Mouse (Mus musculus) liver, embryonic 13.5 days (tissue): Measurements from ENCODE around the gene Spon1. TPM values are rescaled to one million over a fixed set of nuclear protein-coding genes. Genes with fewer than 3 reads are reported as not detected.
A peak's percentile ranks its signal among the peaks of the same experiment; 100 is the strongest.

ENCODE experiments used
- ATAC-seq: fragments of 200-750 bp; cut with Nextera tagmentation; 2 replicates; pipeline ENCODE4 v1.8.0; 2017; ENCODE audit warnings: low read depth, mild to moderate bottlenecking, moderate number of reproducible peaks, moderate library complexity
- DNase-seq: peaks from one replicate; pipeline ENCODE4 v3.0.0; 2022
- H3K27ac ChIP-seq: fragments of 300-500 bp; sonication (generic); 2 replicates; pipeline ENCODE4 v1.5.1; 2015; ENCODE audit warnings: moderate library complexity, mild to moderate bottlenecking, inconsistent platforms
- H3K27me3 ChIP-seq: fragments of 300-500 bp; sonication (generic); 2 replicates; pipeline ENCODE4 v1.6.1; 2015; ENCODE audit warnings: mild to moderate bottlenecking, inconsistent platforms
- H3K36me3 ChIP-seq: fragments of 300-500 bp; sonication (generic); 2 replicates; pipeline ENCODE4 v1.6.1; 2015; ENCODE audit warnings: mild to moderate bottlenecking, inconsistent platforms
- H3K4me1 ChIP-seq: fragments of 300-500 bp; sonication (generic); replicated peaks from 2 replicates; pipeline ENCODE4 v1.6.1; 2015; ENCODE audit warnings: inconsistent platforms
- H3K4me2 ChIP-seq: fragments of 300-500 bp; sonication (generic); 2 replicates; pipeline ENCODE4 v1.6.1; 2015; ENCODE audit warnings: inconsistent platforms, mild to moderate bottlenecking, moderate library complexity
- H3K4me3 ChIP-seq: fragments of 300-500 bp; sonication (generic); replicated peaks from 2 replicates; pipeline ENCODE4 v1.5.1; 2015; ENCODE audit warnings: mild to moderate bottlenecking, inconsistent platforms
- H3K9ac ChIP-seq: fragments of 300-500 bp; sonication (generic); 2 replicates; pipeline ENCODE4 v1.6.1; 2015; ENCODE audit warnings: mild to moderate bottlenecking, inconsistent platforms
- H3K9me3 ChIP-seq: fragments of 300-500 bp; sonication (generic); replicated peaks from 2 replicates; pipeline ENCODE4 v1.6.1; 2016; ENCODE audit warnings: inconsistent platforms
- WGBS: fragments of 180-500 bp; shearing (Covaris S2); methylation state at CpG from one replicate; pipeline ENCODE4 v1.1.7; 2015; ENCODE audit not compliant: insufficient replicate concordance; 5-methylcytosine and 5-hydroxymethylcytosine counted together
- polyA plus RNA-seq: library from polyadenylated mRNA; unstranded; fragments of >200 nt; fragmentation: Nextera tagmentation; extraction: Ambion mirVana; gene quantifications from 2 replicates; pipeline ENCODE4 v1.2.1, GENCODE M21; 2015

Spon1 gene
- polyA plus RNA-seq, 1 experiment from 2014 or later = 0.95 TPM

DNA sequence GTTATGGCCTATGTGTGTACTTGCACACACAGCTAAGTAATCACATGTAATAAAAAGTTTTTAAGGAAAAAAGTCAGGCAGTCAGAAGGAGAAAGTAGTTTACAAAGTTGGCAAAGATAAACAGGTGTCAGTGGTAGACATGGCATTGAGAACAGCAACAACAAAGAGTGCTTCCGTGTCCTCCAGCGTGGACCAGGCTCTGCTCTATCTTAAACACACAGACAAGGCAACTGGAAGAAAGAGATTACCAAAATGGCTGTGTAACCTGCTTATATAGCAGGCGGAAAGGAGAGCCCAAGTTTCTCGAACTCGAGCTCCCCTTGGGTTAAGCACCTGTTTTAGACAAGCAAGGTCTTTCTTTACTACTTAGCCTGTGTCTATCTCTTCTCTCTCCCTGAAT, 314.5 kb downstream of the Spon1 start:
- H3K36me3 ChIP-seq = no peaks in the 10 kb centered on the region
- H3K4me2 ChIP-seq = no peak overlapping the region
- ATAC-seq (peak; percentile 76), DNase-seq (peak; percentile 29)
- H3K9me3 ChIP-seq = no peaks in the 10 kb centered on the region
- WGBS = 39% methylated on average over 5 of the region's 5 CpGs
- no peak overlapping the region for H3K9ac ChIP-seq
- H3K27ac ChIP-seq = 0 out of 2 replicates have a peak overlapping the region, but pooled peaks have one; percentile 5
- no peaks in the 10 kb centered on the region for H3K27me3 ChIP-seq
- no peak overlapping the region for H3K4me3 ChIP-seq
- peaks cover 39% of the 10 kb centered on the region for H3K4me1 ChIP-seq

DNA sequence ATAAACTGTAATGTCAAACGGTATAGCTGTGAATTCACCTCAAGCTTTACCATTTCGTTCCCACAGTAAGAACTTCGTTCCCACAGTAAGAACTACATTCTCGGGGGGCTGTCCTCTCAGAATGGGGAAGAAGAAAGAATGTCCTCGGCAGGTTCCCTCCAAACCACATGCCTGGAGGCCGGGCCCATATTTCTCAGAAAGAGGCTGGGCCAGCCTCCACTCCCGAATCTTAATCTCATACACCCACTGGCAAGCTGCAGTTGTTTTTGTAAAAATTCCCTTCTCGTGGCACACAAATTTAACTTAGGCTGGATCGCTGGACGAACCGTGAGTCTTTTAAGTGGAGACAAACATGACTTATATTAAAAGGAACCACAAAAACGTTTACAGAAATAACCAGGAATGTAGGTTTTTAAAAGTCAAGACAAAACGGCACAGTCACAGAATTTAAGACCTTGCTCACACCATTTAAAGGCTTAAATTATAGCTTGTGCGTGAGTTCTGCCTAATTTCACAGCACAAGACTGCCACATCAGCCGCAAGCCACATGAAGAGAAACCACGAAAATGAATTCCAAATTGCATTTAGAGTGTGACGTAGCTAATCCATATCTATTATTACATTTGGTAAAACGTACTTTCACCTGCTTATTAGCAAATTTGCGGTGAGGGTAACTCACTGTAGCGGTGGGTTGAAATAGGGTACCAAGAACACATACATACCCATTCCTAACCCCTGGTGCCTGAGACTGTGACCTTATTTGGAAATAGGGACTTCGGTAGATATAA, 316.0 kb downstream of the Spon1 start:
- no peak for DNase-seq
- Histone ChIP-seq H3K4me2 (no peak overlapping the region), H3K27ac (no peak overlapping the region), H3K9me3 (no peaks in the 10 kb centered on the region), H3K4me3 (no peak overlapping the region), H3K27me3 (no peaks in the 10 kb centered on the region), H3K4me1 (peaks cover 45% of the 10 kb centered on the region), H3K36me3 (no peaks in the 10 kb centered on the region), H3K9ac (no peak overlapping the region)
- ATAC-seq = no peak
- 54% methylated on average over 21 of the region's 21 CpGs for WGBS

DNA sequence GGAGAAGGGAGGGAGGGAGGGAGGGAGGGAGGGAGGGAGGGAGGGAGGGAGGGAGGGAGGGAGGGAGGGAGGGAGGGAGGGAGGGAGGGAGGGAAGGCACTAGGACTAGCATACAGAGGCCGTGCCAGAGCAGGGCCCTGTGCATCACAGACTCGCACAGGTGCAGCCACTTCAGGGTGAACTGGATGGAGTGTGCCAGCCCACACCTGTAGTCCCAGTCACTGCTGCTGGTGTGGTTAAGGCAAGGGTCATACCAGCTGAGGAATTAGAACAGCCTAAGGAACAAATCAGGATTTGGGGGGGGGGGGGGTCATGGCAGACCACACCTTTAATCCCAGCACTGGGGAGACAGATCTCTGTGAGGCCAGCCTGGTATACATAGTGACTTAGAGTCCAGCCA, 317.3 kb downstream of the Spon1 start:
- peaks cover 56% of the 10 kb centered on the region for H3K4me1 ChIP-seq
- no peaks in the 10 kb centered on the region for H3K27me3 ChIP-seq
- ATAC-seq (no peak), DNase-seq (no peak)
- no peak overlapping the region for H3K4me2 ChIP-seq
- H3K27ac ChIP-seq = no peak overlapping the region
- H3K9ac ChIP-seq = no peak overlapping the region
- H3K36me3 ChIP-seq = no peaks in the 10 kb centered on the region
- no peaks in the 10 kb centered on the region for H3K9me3 ChIP-seq
- WGBS = 64% methylated on average over 2 of the region's 2 CpGs
- no peak overlapping the region for H3K4me3 ChIP-seq

DNA sequence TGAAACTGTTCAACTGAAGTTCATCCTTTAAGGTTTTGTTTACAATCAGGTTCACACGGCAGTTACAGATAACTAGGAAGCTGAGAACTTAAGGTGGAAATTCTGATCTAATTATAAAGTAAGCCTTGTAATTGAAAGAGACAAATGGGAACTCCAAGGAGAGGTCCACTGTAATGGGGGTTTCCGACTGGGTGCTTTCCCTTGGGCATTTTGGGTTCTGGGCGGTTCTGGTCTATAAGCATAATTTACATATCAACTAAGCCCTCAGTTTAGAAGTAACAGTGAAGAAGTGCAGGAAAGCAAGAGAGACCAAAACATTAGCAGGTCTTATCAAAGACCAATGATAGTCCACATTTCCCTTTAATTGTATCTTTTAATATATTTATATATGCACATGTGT, 318.0 kb downstream of the Spon1 start:
- no peak overlapping the region for H3K27ac ChIP-seq
- 67% methylated on average over 3 of the region's 3 CpGs for WGBS
- H3K27me3 ChIP-seq = no peaks in the 10 kb centered on the region
- no peak overlapping the region for H3K4me3 ChIP-seq
- no peaks in the 10 kb centered on the region for H3K9me3 ChIP-seq
- H3K4me2 ChIP-seq = no peak overlapping the region
- no peak overlapping the region for H3K9ac ChIP-seq
- no peaks in the 10 kb centered on the region for H3K36me3 ChIP-seq
- DNase-seq = no peak
- no peak for ATAC-seq
- H3K4me1 ChIP-seq = peaks cover 61% of the 10 kb centered on the region

DNA sequence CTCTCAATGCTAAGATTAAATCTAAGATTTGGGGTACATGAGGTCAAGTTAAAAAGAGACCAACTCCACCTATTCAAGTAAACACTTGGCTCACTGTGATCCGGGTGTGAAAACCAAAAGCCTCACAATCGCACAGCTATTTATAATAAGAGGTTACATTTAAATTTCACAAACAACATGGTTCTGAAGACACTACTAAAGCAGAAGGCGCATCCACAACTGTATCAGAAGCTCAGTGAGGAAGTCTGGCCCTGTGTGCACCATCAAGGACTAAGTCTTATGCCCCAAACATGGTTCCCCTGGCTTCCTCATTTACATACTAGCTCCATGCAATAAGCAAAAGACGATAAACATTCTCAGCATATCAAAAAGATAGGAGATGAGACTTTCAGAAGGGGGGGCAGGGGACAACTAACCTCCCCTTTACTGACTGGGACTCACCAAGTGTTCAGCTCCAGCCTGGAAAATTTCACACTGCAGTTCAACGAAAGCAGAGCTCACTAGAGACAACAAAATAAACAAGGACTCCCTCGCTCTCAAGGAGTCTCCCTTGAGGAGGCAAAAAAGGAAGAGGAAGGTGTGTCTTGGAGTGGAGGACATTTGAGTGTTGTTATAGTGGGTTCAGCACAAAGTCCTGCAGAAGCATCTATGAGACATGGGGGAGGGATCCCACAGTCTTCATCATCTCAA, 320.4 kb downstream of the Spon1 start:
- Histone ChIP-seq H3K4me2 (no peak overlapping the region), H3K27me3 (no peaks in the 10 kb centered on the region), H3K9ac (no peak overlapping the region), H3K4me1 (peaks cover 43% of the 10 kb centered on the region), H3K4me3 (no peak overlapping the region), H3K36me3 (no peaks in the 10 kb centered on the region), H3K27ac (no peak overlapping the region), H3K9me3 (no peaks in the 10 kb centered on the region)
- 59% methylated on average over 6 of the region's 6 CpGs for WGBS
- no peak for DNase-seq
- no peak for ATAC-seq

DNA sequence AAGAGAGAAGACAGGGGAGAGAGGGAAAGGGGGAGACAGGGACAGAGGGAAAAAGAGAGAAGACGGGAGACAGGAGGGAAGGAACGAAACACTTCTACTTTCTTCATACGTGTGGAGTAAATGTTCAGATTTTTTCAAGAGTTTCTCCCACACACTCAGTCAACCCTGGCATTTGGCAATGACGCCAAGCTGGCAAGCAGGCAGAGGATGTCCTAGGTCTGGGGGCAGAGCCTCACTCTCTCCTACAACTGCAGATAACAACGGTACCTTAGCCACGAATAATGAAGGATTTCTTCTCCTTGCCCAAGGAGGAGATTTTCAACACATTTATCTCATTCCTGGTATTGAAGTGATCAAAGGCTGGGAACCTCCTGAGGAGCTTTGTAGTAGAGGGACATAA, 321.5 kb downstream of the Spon1 start:
- H3K36me3 ChIP-seq = no peaks in the 10 kb centered on the region
- ATAC-seq (no peak), DNase-seq (no peak)
- no peak overlapping the region for H3K4me3 ChIP-seq
- no peaks in the 10 kb centered on the region for H3K27me3 ChIP-seq
- no peak overlapping the region for H3K9ac ChIP-seq
- H3K4me1 ChIP-seq = peaks cover 38% of the 10 kb centered on the region
- WGBS = 45% methylated on average over 6 of the region's 6 CpGs
- no peak overlapping the region for H3K27ac ChIP-seq
- no peaks in the 10 kb centered on the region for H3K9me3 ChIP-seq
- no peak overlapping the region for H3K4me2 ChIP-seq

DNA sequence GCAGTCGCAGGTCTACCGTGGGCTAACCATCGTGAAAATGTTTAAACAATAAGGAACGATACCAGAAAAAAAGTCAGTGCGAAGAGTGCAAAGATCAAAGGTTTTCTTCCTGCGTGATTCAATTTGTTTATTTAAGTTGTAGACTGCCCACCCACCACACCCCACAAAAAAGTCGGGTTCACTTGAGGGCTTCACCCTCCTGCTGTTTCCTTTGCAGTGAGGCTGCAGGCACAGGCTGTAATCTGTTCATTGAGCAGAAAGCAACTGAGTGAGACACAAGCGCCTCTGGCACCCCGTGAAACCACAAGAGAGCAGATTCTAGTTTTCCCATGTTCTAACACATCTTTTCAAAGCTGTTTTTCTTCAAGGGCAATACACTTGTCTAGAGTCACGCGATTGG, 322.2 kb downstream of the Spon1 start:
- H3K27ac ChIP-seq = no peak overlapping the region
- no peaks in the 10 kb centered on the region for H3K36me3 ChIP-seq
- H3K9me3 ChIP-seq = no peaks in the 10 kb centered on the region
- DNase-seq (no peak), ATAC-seq (no peak)
- 44% methylated on average over 11 of the region's 11 CpGs for WGBS
- H3K9ac ChIP-seq = no peak overlapping the region
- no peak overlapping the region for H3K4me3 ChIP-seq
- no peak overlapping the region for H3K4me2 ChIP-seq
- H3K27me3 ChIP-seq = no peaks in the 10 kb centered on the region
- peaks cover 35% of the 10 kb centered on the region for H3K4me1 ChIP-seq

DNA sequence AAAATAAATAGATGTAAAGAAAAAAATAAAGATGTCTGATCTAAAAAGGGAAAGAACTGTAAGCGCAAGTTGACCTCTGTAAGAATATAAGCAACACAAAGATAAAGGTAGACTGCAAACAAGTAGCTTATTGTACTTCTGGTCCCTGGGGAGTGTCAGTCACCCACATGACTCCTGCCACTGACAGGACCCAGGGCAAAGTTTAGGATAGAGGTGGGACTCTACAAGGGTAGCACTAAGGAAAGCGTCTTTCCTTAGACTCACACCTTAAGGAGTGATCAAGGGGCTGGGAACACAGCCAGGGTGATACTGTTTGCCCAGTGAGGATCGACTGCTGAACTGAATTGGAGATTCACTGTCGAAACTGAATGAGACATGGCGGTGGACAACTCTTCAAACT, 323.1 kb downstream of the Spon1 start:
- no peak; the same call in 1 of the 2 replicates for ATAC-seq

DNA sequence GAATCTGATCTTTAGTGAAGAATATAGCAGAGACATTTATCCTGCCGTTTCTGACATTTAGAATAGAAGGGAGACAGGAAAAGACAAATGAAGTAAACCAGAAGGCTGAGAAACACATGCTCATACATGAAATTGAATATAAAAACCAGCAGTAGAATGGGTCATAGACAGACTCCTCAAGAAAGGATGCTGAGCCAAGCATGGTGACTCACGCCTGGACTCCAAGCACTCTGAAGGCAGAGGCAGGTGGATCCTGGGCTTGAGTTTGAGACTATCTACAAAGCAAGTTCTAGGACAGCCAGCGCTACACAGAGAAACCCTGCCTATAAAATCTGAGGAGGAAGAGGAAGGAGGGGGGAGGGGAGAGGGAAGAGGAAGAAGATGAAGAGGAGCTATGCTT, 324.4 kb downstream of the Spon1 start:
- no peak for DNase-seq
- no peaks in the 10 kb centered on the region for H3K9me3 ChIP-seq
- peaks cover 35% of the 10 kb centered on the region for H3K4me1 ChIP-seq
- no peaks in the 10 kb centered on the region for H3K36me3 ChIP-seq
- no peak overlapping the region for H3K4me3 ChIP-seq
- no peak overlapping the region for H3K9ac ChIP-seq
- H3K4me2 ChIP-seq = no peak overlapping the region
- no peak overlapping the region for H3K27ac ChIP-seq
- ATAC-seq = no peak
- no peaks in the 10 kb centered on the region for H3K27me3 ChIP-seq
- 67% methylated on average over 3 of the region's 3 CpGs for WGBS

More for the DNA sequence above, 323.1 kb downstream of the Spon1 start:
- H3K27ac ChIP-seq = no peak overlapping the region
- H3K9ac ChIP-seq = no peak overlapping the region
- H3K4me2 ChIP-seq = no peak overlapping the region
- H3K4me3 ChIP-seq = no peak overlapping the region
- H3K9me3 ChIP-seq = no peaks in the 10 kb centered on the region
- no peaks in the 10 kb centered on the region for H3K27me3 ChIP-seq
- H3K36me3 ChIP-seq = no peaks in the 10 kb centered on the region
- no peak for DNase-seq
- peaks cover 35% of the 10 kb centered on the region for H3K4me1 ChIP-seq
- WGBS = 58% methylated on average over 5 of the region's 5 CpGs

DNA sequence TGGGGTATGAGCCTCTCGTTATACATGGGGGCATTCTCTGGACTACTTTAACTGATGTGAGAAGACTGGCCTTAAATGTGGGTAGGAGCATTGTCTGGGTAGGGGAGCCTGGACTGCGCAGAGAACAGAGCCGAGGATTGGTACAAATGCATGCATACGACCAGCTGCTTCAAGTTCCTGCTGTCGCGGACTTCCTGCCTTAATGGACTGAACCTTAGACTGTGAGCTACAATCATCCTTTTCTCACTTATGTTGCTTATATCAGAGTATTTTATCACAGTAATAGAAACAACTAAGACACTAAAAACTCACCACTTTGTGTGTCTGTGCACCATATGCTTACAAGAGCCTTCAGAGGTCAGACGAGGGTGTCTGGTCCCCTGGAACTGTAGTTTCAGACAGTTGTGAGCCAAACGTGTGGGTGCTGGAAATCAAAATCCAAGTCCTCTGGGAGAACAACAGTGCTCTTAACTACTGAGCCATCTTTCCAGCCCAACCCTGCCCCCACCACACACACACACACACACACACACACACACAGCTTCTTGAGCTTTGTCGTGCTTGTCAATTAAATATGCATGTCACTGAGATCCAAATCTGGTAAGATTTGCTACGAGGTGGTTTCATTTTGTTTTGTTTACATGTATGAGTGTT, 325.2 kb downstream of the Spon1 start:
- Histone ChIP-seq H3K4me3 (no peak overlapping the region), H3K36me3 (no peaks in the 10 kb centered on the region), H3K9ac (no peak overlapping the region), H3K4me1 (peaks cover 40% of the 10 kb centered on the region), H3K27me3 (no peaks in the 10 kb centered on the region), H3K27ac (no peak overlapping the region), H3K4me2 (no peak overlapping the region), H3K9me3 (no peaks in the 10 kb centered on the region)
- DNase-seq = no peak
- 54% methylated on average over 10 of the region's 10 CpGs for WGBS
- no peak for ATAC-seq
